Mouse (Mus musculus): ENCODE measurements at regions not wholly inside any gene's neighbourhood (a gene's known extent, or its start where the extent isn't known, plus 50 kb on each side); places are given as distances from the start of the nearest gene placed in this dataset.

DNA sequence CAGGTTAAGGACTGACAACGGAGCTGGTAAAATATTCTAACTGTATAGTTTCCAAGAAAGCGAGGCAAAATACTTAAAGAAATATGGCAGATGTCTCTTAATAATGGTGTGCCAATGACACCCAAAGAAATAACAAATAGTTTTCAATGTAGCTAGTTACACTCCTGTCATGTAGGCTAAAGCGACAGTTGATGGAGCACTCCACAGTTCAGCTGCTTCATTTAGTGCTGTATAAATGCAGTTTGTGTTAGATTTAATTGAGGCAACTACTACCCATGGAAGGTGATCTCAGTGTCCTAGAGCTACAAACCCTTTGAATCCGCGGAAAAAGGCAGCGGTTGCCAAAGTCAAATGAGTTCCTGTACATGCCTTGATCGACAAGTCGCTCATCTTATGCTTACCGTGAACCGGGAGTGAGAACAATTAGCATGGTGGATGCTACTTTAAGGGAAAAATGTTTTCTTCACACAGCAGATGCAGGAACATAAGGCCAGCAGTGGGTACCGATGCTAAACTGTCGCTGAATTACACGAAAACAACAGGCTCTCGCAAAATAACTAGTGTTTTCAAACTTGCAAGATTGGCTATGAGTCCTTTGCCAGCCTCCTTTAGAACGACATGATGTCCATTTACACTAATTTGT is 961.4 kb downstream of the Mat2b start:
- H3K4me3 ChIP-seq (replicated peaks; ENCODE audit: extremely low read depth, low read depth, low read length), result no peak overlapping the region
- H3K4me1 ChIP-seq (ENCODE audit: control insufficient read depth, insufficient read depth, low read length), result no peaks in the 10 kb centered on the region
- DNase-seq, result no peak
- WGBS, result 89% methylated on average over 15 of the region's 15 CpGs
- TF ChIP-seq CTCF (IDR thresholded peaks at IDR 0.05; ENCODE audit: insufficient read depth, low read length), result no peak
- no peak for TF ChIP-seq POLR2A (IDR thresholded peaks at IDR 0.05; ENCODE audit: borderline replicate concordance, extremely low read depth, low read depth, low read length)

GRCm38 (mm10) chr11:39723621-39724020 is 971.4 kb downstream of the Mat2b start:
- no peak for DNase-seq
- Histone ChIP-seq H3K4me1 (ENCODE audit: control insufficient read depth, insufficient read depth, low read length) (no peaks in the 10 kb centered on the region), H3K4me3 (replicated peaks; ENCODE audit: extremely low read depth, low read depth, low read length) (no peak overlapping the region)
- no peak for TF ChIP-seq POLR2A (IDR thresholded peaks at IDR 0.05; ENCODE audit: borderline replicate concordance, extremely low read depth, low read depth, low read length)
- no peak for TF ChIP-seq CTCF (IDR thresholded peaks at IDR 0.05; ENCODE audit: insufficient read depth, low read length)

- Histone ChIP-seq H3K4me1 (ENCODE audit: control insufficient read depth, insufficient read depth, low read length) (no peaks in the 10 kb centered on the region), H3K4me3 (replicated peaks; ENCODE audit: extremely low read depth, low read depth, low read length) (no peak overlapping the region)
- no peak for TF ChIP-seq CTCF (IDR thresholded peaks at IDR 0.05; ENCODE audit: insufficient read depth, low read length)
- TF ChIP-seq POLR2A (IDR thresholded peaks at IDR 0.05; ENCODE audit: borderline replicate concordance, extremely low read depth, low read depth, low read length), result no peak
- WGBS, result 74% methylated on average over 2 of the region's 2 CpGs
- no peak for DNase-seq
Observed at GRCm38 (mm10) chr11:39678521-39678920, 1016.5 kb downstream of the Mat2b start.

- WGBS, result 78% methylated on average over 5 of the region's 5 CpGs
- TF ChIP-seq POLR2A (IDR thresholded peaks at IDR 0.05; ENCODE audit: borderline replicate concordance, extremely low read depth, low read depth, low read length), result no peak
- no peak for TF ChIP-seq CTCF (IDR thresholded peaks at IDR 0.05; ENCODE audit: insufficient read depth, low read length)
Observed at GRCm38 (mm10) chr11:39653595-39653994, 1041.4 kb downstream of the Mat2b start.

GRCm38 (mm10) chr11:39619356-39619755 is 1075.6 kb downstream of the Mat2b start:
- 94% methylated on average over 1 of the region's 1 CpGs for WGBS
- DNase-seq, result no peak
- H3K4me1 ChIP-seq (ENCODE audit: control insufficient read depth, insufficient read depth, low read length), result no peaks in the 10 kb centered on the region
- TF ChIP-seq POLR2A (IDR thresholded peaks at IDR 0.05; ENCODE audit: borderline replicate concordance, extremely low read depth, low read depth, low read length) (no peak), CTCF (IDR thresholded peaks at IDR 0.05; ENCODE audit: insufficient read depth, low read length) (no peak)
- H3K4me3 ChIP-seq (replicated peaks; ENCODE audit: extremely low read depth, low read depth, low read length), result no peak overlapping the region

More at GRCm38 (mm10) chr11:39653595-39653994, 1041.4 kb downstream of the Mat2b start:
- Histone ChIP-seq H3K4me3 (replicated peaks; ENCODE audit: extremely low read depth, low read depth, low read length) (no peak overlapping the region), H3K4me1 (ENCODE audit: control insufficient read depth, insufficient read depth, low read length) (no peaks in the 10 kb centered on the region)
- DNase-seq, result no peak

GRCm38 (mm10) chr11:39615843-39616242 is 1079.2 kb downstream of the Mat2b start:
- TF ChIP-seq POLR2A (IDR thresholded peaks at IDR 0.05; ENCODE audit: borderline replicate concordance, extremely low read depth, low read depth, low read length) (no peak), CTCF (IDR thresholded peaks at IDR 0.05; ENCODE audit: insufficient read depth, low read length) (no peak)
- WGBS, result 60% methylated on average over 3 of the region's 3 CpGs
- Histone ChIP-seq H3K4me1 (ENCODE audit: control insufficient read depth, insufficient read depth, low read length) (no peaks in the 10 kb centered on the region), H3K4me3 (replicated peaks; ENCODE audit: extremely low read depth, low read depth, low read length) (no peak overlapping the region)
- DNase-seq, result no peak

- WGBS, result 49% methylated on average over 4 of the region's 4 CpGs
- Histone ChIP-seq H3K4me1 (ENCODE audit: control insufficient read depth, insufficient read depth, low read length) (no peaks in the 10 kb centered on the region), H3K4me3 (replicated peaks; ENCODE audit: extremely low read depth, low read depth, low read length) (no peak overlapping the region)
- TF ChIP-seq POLR2A (IDR thresholded peaks at IDR 0.05; ENCODE audit: borderline replicate concordance, extremely low read depth, low read depth, low read length), result no peak
- TF ChIP-seq CTCF (IDR thresholded peaks at IDR 0.05; ENCODE audit: insufficient read depth, low read length), result no peak
- DNase-seq, result no peak
Observed at GRCm38 (mm10) chr11:39596479-39596878, 1098.5 kb downstream of the Mat2b start.

- 16% methylated on average over 15 of the region's 15 CpGs for WGBS
- Histone ChIP-seq H3K4me3 (replicated peaks; ENCODE audit: extremely low read depth, low read depth, low read length) (no peak overlapping the region), H3K4me1 (ENCODE audit: control insufficient read depth, insufficient read depth, low read length) (0 out of 2 replicates have a peak, but pooled peaks cover 2% of the 10 kb centered on the region)
- no peak for DNase-seq
- TF ChIP-seq CTCF (IDR thresholded peaks at IDR 0.05; ENCODE audit: insufficient read depth, low read length) (peak; percentile 73), POLR2A (IDR thresholded peaks at IDR 0.05; ENCODE audit: borderline replicate concordance, extremely low read depth, low read depth, low read length) (no peak)
Observed at GRCm38 (mm10) chr11:39588641-39589385, 1106.2 kb downstream of the Mat2b start.

- Histone ChIP-seq H3K4me1 (ENCODE audit: control insufficient read depth, insufficient read depth, low read length) (no peaks in the 10 kb centered on the region), H3K4me3 (replicated peaks; ENCODE audit: extremely low read depth, low read depth, low read length) (no peak overlapping the region)
- no peak for DNase-seq
- TF ChIP-seq CTCF (IDR thresholded peaks at IDR 0.05; ENCODE audit: insufficient read depth, low read length) (no peak), POLR2A (IDR thresholded peaks at IDR 0.05; ENCODE audit: borderline replicate concordance, extremely low read depth, low read depth, low read length) (no peak)
- WGBS, result 35% methylated on average over 3 of the region's 3 CpGs
Observed at GRCm38 (mm10) chr11:39558287-39558686, 1136.7 kb downstream of the Mat2b start.

- 54% methylated on average over 3 of the region's 3 CpGs for WGBS
Observed at GRCm38 (mm10) chr11:39550066-39550465, 1144.9 kb downstream of the Mat2b start.

More at GRCm38 (mm10) chr11:39550066-39550465, 1144.9 kb downstream of the Mat2b start:
- DNase-seq, result no peak
- H3K4me3 ChIP-seq (replicated peaks; ENCODE audit: extremely low read depth, low read depth, low read length), result no peak overlapping the region
- TF ChIP-seq POLR2A (IDR thresholded peaks at IDR 0.05; ENCODE audit: borderline replicate concordance, extremely low read depth, low read depth, low read length), result no peak
- no peak for TF ChIP-seq CTCF (IDR thresholded peaks at IDR 0.05; ENCODE audit: insufficient read depth, low read length)
- H3K4me1 ChIP-seq (ENCODE audit: control insufficient read depth, insufficient read depth, low read length), result no peaks in the 10 kb centered on the region
